Mouse (Mus musculus) brain, embryonic 18.5 days (tissue): ENCODE data around the gene Fbxo44.

Source experiments
- DNase-seq: peaks from one replicate; pipeline ENCODE4 v3.0.0-alpha.2; 2012; ENCODE audit warnings: low read depth, low spot score

The Fbxo44 gene

GRCm38 (mm10) chr4:148165551-148165950, 5.3 kb upstream of the Fbxo44 start:
- no peak for DNase-seq

GRCm38 (mm10) chr4:148164461-148164860, 4.2 kb upstream of the Fbxo44 start:
- no peak for DNase-seq

- DNase-seq, result no peak
Observed at GRCm38 (mm10) chr4:148164002-148164439, 3.7 kb upstream of the Fbxo44 start.

GRCm38 (mm10) chr4:148159544-148160435, 492 bp downstream of the Fbxo44 start:
- peak; percentile 89 for DNase-seq

GRCm38 (mm10) chr4:148158436-148159348, 1.6 kb downstream of the Fbxo44 start:
- DNase-seq, result no peak

- no peak for DNase-seq
Observed at GRCm38 (mm10) chr4:148154982-148155381, 5.3 kb downstream of the Fbxo44 start.

GRCm38 (mm10) chr4:148154006-148154405, 6.3 kb downstream of the Fbxo44 start:
- DNase-seq, result no peak

- DNase-seq, result no peak
Observed at GRCm38 (mm10) chr4:148152547-148152946, 7.7 kb downstream of the Fbxo44 start.

- DNase-seq, result peak; percentile 77
Observed at GRCm38 (mm10) chr4:148151267-148152168, 8.8 kb downstream of the Fbxo44 start, which contains the start of gene Fbxo6. TSS of gene Fbxo6 (minus strand) at chr4:148152140.

GRCm38 (mm10) chr4:148150953-148151266, 9.4 kb downstream of the Fbxo44 start:
- DNase-seq, result no peak

- DNase-seq, result no peak
Observed at GRCm38 (mm10) chr4:148150242-148150641, 10.0 kb downstream of the Fbxo44 start.

GRCm38 (mm10) chr4:148149540-148149939, 10.7 kb downstream of the Fbxo44 start:
- no peak for DNase-seq

- no peak for DNase-seq
Observed at GRCm38 (mm10) chr4:148147714-148148113, 12.6 kb downstream of the Fbxo44 start.

GRCm38 (mm10) chr4:148143721-148144120, 16.6 kb downstream of the Fbxo44 start:
- DNase-seq, result no peak

- peak; percentile 81 for DNase-seq
Observed at GRCm38 (mm10) chr4:148140098-148141011, 19.9 kb downstream of the Fbxo44 start.

GRCm38 (mm10) chr4:148139767-148140097, 20.6 kb downstream of the Fbxo44 start:
- DNase-seq, result no peak

GRCm38 (mm10) chr4:148137503-148137902, 22.8 kb downstream of the Fbxo44 start:
- DNase-seq, result no peak

GRCm38 (mm10) chr4:148134988-148135387, 25.3 kb downstream of the Fbxo44 start:
- DNase-seq, result no peak

GRCm38 (mm10) chr4:148131497-148132081, 28.7 kb downstream of the Fbxo44 start:
- no peak for DNase-seq
